Mouse (Mus musculus): Measurements from ENCODE around the gene Olfr322. TPM values are rescaled to one million over a fixed set of nuclear protein-coding genes. Genes with fewer than 3 reads are reported as not detected.

Olfr322 gene
- total RNA-seq (2021) (not detected), polyA plus RNA-seq (2012; rRNA removed) (not detected in 2 replicates)
- long read RNA-seq: 0 reads

GRCm38 (mm10) chr11:58658596-58658995, at the start of gene Olfr322:
Olfr322 (plus strand) TSS chr11:58658782.
- 89% methylated on average over 4 of the region's 4 CpGs for WGBS
- no peak within 1 kb of the TSS for H3K9ac ChIP-seq (ENCODE audit: low read depth, low read length)
- no peak for DNase-seq

GRCm38 (mm10) chr11:58613359-58613758, 45.2 kb upstream of the Olfr322 start:
- intact Hi-C loops (cut with DNase I): no loop called here
- Histone ChIP-seq H3K79me2 (replicated peaks; ENCODE audit: control insufficient read depth, insufficient read depth, low read length) (no peaks in the 10 kb centered on the region), H3K27ac (no peak overlapping the region), H3K9ac (ENCODE audit: low read depth, low read length) (no peak overlapping the region), H3K4me3 (no peak overlapping the region), H3K27me3 (ENCODE audit: control insufficient read depth, insufficient read depth, low read length) (no peaks in the 10 kb centered on the region), H3K36me3 (ENCODE audit: control insufficient read depth, insufficient read depth, low read length) (no peaks in the 10 kb centered on the region), H3K4me1 (ENCODE audit: control insufficient read depth, insufficient read depth, low read length) (peaks cover 4% of the 10 kb centered on the region; the same call in 1 of the 2 replicates)
- WGBS: 40% methylated on average over 3 of the region's 3 CpGs
- TF ChIP-seq CTCF (IDR thresholded peaks at IDR 0.05): no peak
- no peak for TF ChIP-seq POLR2A (IDR thresholded peaks at IDR 0.05; ENCODE audit: insufficient read depth, low read depth, low read length)
- no peak for DNase-seq

More at GRCm38 (mm10) chr11:58658596-58658995, at the start of gene Olfr322:
- no peak within 1 kb of the TSS for H3K27ac ChIP-seq
- intact Hi-C loops (cut with DNase I): no loop called here
- no peak within 1 kb of the TSS for H3K4me3 ChIP-seq
- no peaks in the 10 kb centered on the region for H3K36me3 ChIP-seq (ENCODE audit: control insufficient read depth, insufficient read depth, low read length)
- no peaks in the 10 kb centered on the region for H3K4me1 ChIP-seq (ENCODE audit: control insufficient read depth, insufficient read depth, low read length)
- no peaks in the 10 kb centered on the region for H3K27me3 ChIP-seq (ENCODE audit: control insufficient read depth, insufficient read depth, low read length)
- TF ChIP-seq POLR2A (IDR thresholded peaks at IDR 0.05; ENCODE audit: insufficient read depth, low read depth, low read length) (no peak), CTCF (IDR thresholded peaks at IDR 0.05) (no peak), EP300 (IDR thresholded peaks at IDR 0.05; ENCODE audit: insufficient read depth, low read depth, low read length) (no peak)
- H3K79me2 ChIP-seq (replicated peaks; ENCODE audit: control insufficient read depth, insufficient read depth, low read length): no peaks in the 10 kb centered on the region

GRCm38 (mm10) chr11:58614526-58614925, 44.1 kb upstream of the Olfr322 start:
- H3K27me3 ChIP-seq (ENCODE audit: control insufficient read depth, insufficient read depth, low read length): no peaks in the 10 kb centered on the region
- no peak overlapping the region for H3K27ac ChIP-seq
- H3K36me3 ChIP-seq (ENCODE audit: control insufficient read depth, insufficient read depth, low read length): no peaks in the 10 kb centered on the region
- no peak overlapping the region for H3K9ac ChIP-seq (ENCODE audit: low read depth, low read length)
- H3K4me1 ChIP-seq (ENCODE audit: control insufficient read depth, insufficient read depth, low read length): peaks cover 4% of the 10 kb centered on the region; the same call in 1 of the 2 replicates
- intact Hi-C loops (cut with DNase I): no loop called here
- no peak for DNase-seq
- no peaks in the 10 kb centered on the region for H3K79me2 ChIP-seq (replicated peaks; ENCODE audit: control insufficient read depth, insufficient read depth, low read length)
- H3K4me3 ChIP-seq: no peak overlapping the region
- TF ChIP-seq POLR2A (IDR thresholded peaks at IDR 0.05; ENCODE audit: insufficient read depth, low read depth, low read length): no peak
- no peak for TF ChIP-seq EP300 (IDR thresholded peaks at IDR 0.05; ENCODE audit: insufficient read depth, low read depth, low read length)
- no peak for TF ChIP-seq CTCF (IDR thresholded peaks at IDR 0.05)

- no peaks in the 10 kb centered on the region for H3K79me2 ChIP-seq (replicated peaks; ENCODE audit: control insufficient read depth, insufficient read depth, low read length)
- H3K36me3 ChIP-seq (ENCODE audit: control insufficient read depth, insufficient read depth, low read length): no peaks in the 10 kb centered on the region
- no peak for DNase-seq
- H3K4me1 ChIP-seq (ENCODE audit: control insufficient read depth, insufficient read depth, low read length): peaks cover 4% of the 10 kb centered on the region; the same call in 1 of the 2 replicates
- 83% methylated on average over 4 of the region's 4 CpGs for WGBS
- intact Hi-C loops (cut with DNase I): no loop called here
- no peak within 1 kb of the TSS for H3K9ac ChIP-seq (ENCODE audit: low read depth, low read length)
- no peak within 1 kb of the TSS for H3K27ac ChIP-seq
- H3K4me3 ChIP-seq: no peak within 1 kb of the TSS
- no peaks in the 10 kb centered on the region for H3K27me3 ChIP-seq (ENCODE audit: control insufficient read depth, insufficient read depth, low read length)
- no peak for TF ChIP-seq POLR2A (IDR thresholded peaks at IDR 0.05; ENCODE audit: insufficient read depth, low read depth, low read length)
- no peak for TF ChIP-seq CTCF (IDR thresholded peaks at IDR 0.05)
- no peak for TF ChIP-seq EP300 (IDR thresholded peaks at IDR 0.05; ENCODE audit: insufficient read depth, low read depth, low read length)
These were observed 42.6 kb upstream of the Olfr322 start, which contains the start of gene 2210407C18Rik for GRCm38 (mm10) chr11:58615975-58616374. 2210407C18Rik (minus strand) TSS chr11:58616075.

GRCm38 (mm10) chr11:58618369-58618768, 40.2 kb upstream of the Olfr322 start:
- 36% methylated on average over 3 of the region's 3 CpGs for WGBS
- Histone ChIP-seq H3K4me1 (ENCODE audit: control insufficient read depth, insufficient read depth, low read length) (peaks cover 4% of the 10 kb centered on the region; the same call in 1 of the 2 replicates), H3K27me3 (ENCODE audit: control insufficient read depth, insufficient read depth, low read length) (no peaks in the 10 kb centered on the region), H3K27ac (no peak overlapping the region), H3K9ac (ENCODE audit: low read depth, low read length) (no peak overlapping the region), H3K36me3 (ENCODE audit: control insufficient read depth, insufficient read depth, low read length) (no peaks in the 10 kb centered on the region), H3K79me2 (replicated peaks; ENCODE audit: control insufficient read depth, insufficient read depth, low read length) (no peaks in the 10 kb centered on the region), H3K4me3 (no peak overlapping the region)
- TF ChIP-seq CTCF (IDR thresholded peaks at IDR 0.05) (no peak), EP300 (IDR thresholded peaks at IDR 0.05; ENCODE audit: insufficient read depth, low read depth, low read length) (0 out of 2 replicates have a peak, but pooled peaks have one; percentile 19)
- peak in 1 of 2 experiments; percentile 14 for DNase-seq
- intact Hi-C loops (cut with DNase I): no loop called here

- Histone ChIP-seq H3K79me2 (replicated peaks; ENCODE audit: control insufficient read depth, insufficient read depth, low read length) (no peaks in the 10 kb centered on the region), H3K9ac (ENCODE audit: low read depth, low read length) (no peak overlapping the region), H3K4me3 (no peak overlapping the region), H3K36me3 (ENCODE audit: control insufficient read depth, insufficient read depth, low read length) (no peaks in the 10 kb centered on the region), H3K27ac (no peak overlapping the region), H3K27me3 (ENCODE audit: control insufficient read depth, insufficient read depth, low read length) (no peaks in the 10 kb centered on the region), H3K4me1 (ENCODE audit: control insufficient read depth, insufficient read depth, low read length) (peaks cover 4% of the 10 kb centered on the region; the same call in 1 of the 2 replicates)
- 69% methylated on average over 6 of the region's 6 CpGs for WGBS
- DNase-seq: no peak
- intact Hi-C loops (cut with DNase I): no loop called here
- TF ChIP-seq EP300 (IDR thresholded peaks at IDR 0.05; ENCODE audit: insufficient read depth, low read depth, low read length) (no peak), POLR2A (IDR thresholded peaks at IDR 0.05; ENCODE audit: insufficient read depth, low read depth, low read length) (no peak), CTCF (IDR thresholded peaks at IDR 0.05) (no peak)
These were observed 39.8 kb upstream of the Olfr322 start for GRCm38 (mm10) chr11:58618793-58619192.
